14 mouse cellular contexts compared by ENCODE assay signal in the genomic region with DNA sequence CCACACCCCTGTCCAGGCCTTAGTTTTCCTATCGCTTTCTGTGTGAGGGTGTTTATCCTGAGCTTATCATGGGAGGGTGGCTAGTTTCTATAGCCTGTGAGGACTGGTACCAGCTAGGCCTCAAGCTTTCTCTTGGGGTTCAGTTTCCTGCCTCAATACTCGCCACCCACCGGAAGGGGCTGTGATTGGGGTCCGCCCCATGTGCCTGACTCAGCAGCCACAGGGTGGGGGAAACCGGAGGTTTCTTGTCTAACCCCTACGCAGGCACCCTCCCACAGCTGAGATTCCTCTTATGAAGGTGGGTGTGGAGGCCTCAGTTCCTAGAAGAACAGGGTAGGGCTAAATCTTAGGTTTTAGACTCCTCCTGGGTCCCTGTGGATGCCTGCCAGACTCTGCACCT. TPM values are rescaled to one million over a fixed set of nuclear protein-coding genes. Genes with fewer than 3 reads are reported as not detected.
DNase-seq lines count a peak whose midpoint lies in the region; ATAC-seq and TF ChIP-seq lines count a peak whose summit lies in the region.
"Had no signal": no experiment of that assay in that cellular context is flagged by ENCODE, and none has a peak within 500 bp of the region (broad histone marks: within the 10 kb centered on the region; RNA-seq: fewer than 3 reads in every experiment).

No protein-coding gene starts in this region.

- no peaks in the 10 kb centered on the region for H3K36me3 ChIP-seq in embryonic facial prominence, embryonic 15.5 days
- no peaks in the 10 kb centered on the region for H3K36me3 ChIP-seq in embryonic facial prominence, embryonic 10.5 days (replicated peaks)
- no peaks in the 10 kb centered on the region for H3K36me3 ChIP-seq in liver, embryonic 15.5 days (replicated peaks)
- no peaks in the 10 kb centered on the region for H3K36me3 ChIP-seq in liver, embryonic 12.5 days
- no peaks in the 10 kb centered on the region for H3K36me3 ChIP-seq in thymus, adult 2 months (ENCODE audit: control insufficient read depth, insufficient read depth, low read length)
- H3K36me3 ChIP-seq in forebrain, embryonic 15.5 days: no peaks in the 10 kb centered on the region
- H3K36me3 ChIP-seq: hindbrain, embryonic 12.5 days; neural tube, embryonic 12.5 days had no signal

- no peak overlapping the region for H3K4me2 ChIP-seq in embryonic facial prominence, embryonic 15.5 days (replicated peaks)
- 0 out of 2 replicates have a peak overlapping the region, but pooled peaks have one; percentile 6 for H3K4me2 ChIP-seq in liver, embryonic 15.5 days
- no peak overlapping the region for H3K4me2 ChIP-seq in liver, embryonic 12.5 days
- no peak overlapping the region for H3K4me2 ChIP-seq in forebrain, embryonic 15.5 days (replicated peaks)
- H3K4me2 ChIP-seq: hindbrain, embryonic 12.5 days; neural tube, embryonic 12.5 days had no signal

- no peaks in the 10 kb centered on the region for H3K27me3 ChIP-seq in embryonic facial prominence, embryonic 15.5 days
- H3K27me3 ChIP-seq in embryonic facial prominence, embryonic 10.5 days (replicated peaks; ENCODE audit: low read depth, poor library complexity, severe bottlenecking): no peaks in the 10 kb centered on the region
- H3K27me3 ChIP-seq in liver, embryonic 15.5 days: no peaks in the 10 kb centered on the region
- H3K27me3 ChIP-seq in liver, embryonic 12.5 days (replicated peaks): no peaks in the 10 kb centered on the region
- no peaks in the 10 kb centered on the region for H3K27me3 ChIP-seq in thymus, adult 2 months (ENCODE audit: control insufficient read depth, insufficient read depth, low read length)
- no peaks in the 10 kb centered on the region for H3K27me3 ChIP-seq in forebrain, embryonic 15.5 days
- H3K27me3 ChIP-seq: hindbrain, embryonic 12.5 days; neural tube, embryonic 12.5 days had no signal

- H3K9me3 ChIP-seq in embryonic facial prominence, embryonic 15.5 days (replicated peaks): no peaks in the 10 kb centered on the region
- no peaks in the 10 kb centered on the region for H3K9me3 ChIP-seq in embryonic facial prominence, embryonic 10.5 days
- no peaks in the 10 kb centered on the region for H3K9me3 ChIP-seq in liver, embryonic 15.5 days (replicated peaks)
- no peaks in the 10 kb centered on the region for H3K9me3 ChIP-seq in liver, embryonic 12.5 days (replicated peaks)
- H3K9me3 ChIP-seq in forebrain, embryonic 15.5 days: no peaks in the 10 kb centered on the region
- H3K9me3 ChIP-seq: hindbrain, embryonic 12.5 days; neural tube, embryonic 12.5 days had no signal

- H3K27ac ChIP-seq in embryonic facial prominence, embryonic 15.5 days (replicated peaks): peak overlapping the region; percentile 52; the same call in 1 of the 2 replicates
- H3K27ac ChIP-seq in embryonic facial prominence, embryonic 10.5 days (replicated peaks): no peak overlapping the region
- 0 out of 2 replicates have a peak overlapping the region, but pooled peaks have one; percentile 6 for H3K27ac ChIP-seq in liver, embryonic 15.5 days (replicated peaks)
- H3K27ac ChIP-seq in liver, embryonic 12.5 days: no peak overlapping the region; the same call in 1 of the 2 replicates
- H3K27ac ChIP-seq in thymus, adult 2 months (ENCODE audit: control insufficient read depth, insufficient read depth, low read length): no peak overlapping the region
- H3K27ac ChIP-seq in forebrain, embryonic 15.5 days (replicated peaks): no peak overlapping the region
- H3K27ac ChIP-seq: hindbrain, embryonic 12.5 days; kidney, postnatal 0 days; neural tube, embryonic 12.5 days had no signal

- no peak for DNase-seq in embryonic facial prominence, embryonic 10.5 days (ENCODE audit: low spot score)
- peak; percentile 86 for DNase-seq in induced T-regulatory cell, adult 2 months (ENCODE audit: low read depth)
- peak; percentile 63 for DNase-seq in thymus, adult 2 months
- no peak for DNase-seq in embryo, embryonic 10.5 days (ENCODE audit: low spot score)
- DNase-seq: adrenal gland, adult 8-10 months; cerebellum, adult 2 months; right cerebral cortex, adult 18-20 months had no signal

- TF ChIP-seq CTCF in thymus, adult 2 months (IDR thresholded peaks at IDR 0.05; ENCODE audit: borderline replicate concordance, control insufficient read depth, extremely low read depth, insufficient read depth, low read length, poor library complexity): no peak

- no peak for TF ChIP-seq POLR2A in thymus, adult 2 months (IDR thresholded peaks at IDR 0.05; ENCODE audit: control insufficient read depth, extremely low read depth, insufficient read depth, low read length, poor library complexity)

- ATAC-seq in embryonic facial prominence, embryonic 15.5 days (ENCODE audit: insufficient number of reproducible peaks, low FRiP score, low TSS enrichment, low read depth): no peak
- no peak for ATAC-seq in liver, embryonic 15.5 days (ENCODE audit: insufficient read depth)
- no peak for ATAC-seq in liver, embryonic 12.5 days
- ATAC-seq in forebrain, embryonic 15.5 days (replicated peaks): no peak

- peaks cover 83% of the 10 kb centered on the region for H3K4me1 ChIP-seq in embryonic facial prominence, embryonic 15.5 days
- peaks cover 69% of the 10 kb centered on the region for H3K4me1 ChIP-seq in embryonic facial prominence, embryonic 10.5 days
- H3K4me1 ChIP-seq in liver, embryonic 15.5 days (replicated peaks): peaks cover 70% of the 10 kb centered on the region
- H3K4me1 ChIP-seq in liver, embryonic 12.5 days: peaks cover 64% of the 10 kb centered on the region
- peaks cover 13% of the 10 kb centered on the region for H3K4me1 ChIP-seq in thymus, adult 2 months (replicated peaks; ENCODE audit: control insufficient read depth, insufficient read depth, low read length)
- peaks cover 5% of the 10 kb centered on the region for H3K4me1 ChIP-seq in forebrain, embryonic 15.5 days

- H3K4me3 ChIP-seq in embryonic facial prominence, embryonic 15.5 days (replicated peaks): no peak overlapping the region
- no peak overlapping the region for H3K4me3 ChIP-seq in embryonic facial prominence, embryonic 10.5 days
- H3K4me3 ChIP-seq in liver, embryonic 15.5 days (replicated peaks): no peak overlapping the region
- H3K4me3 ChIP-seq in liver, embryonic 12.5 days: no peak overlapping the region
- H3K4me3 ChIP-seq in thymus, adult 2 months (ENCODE audit: control insufficient read depth, insufficient read depth, low read length): no peak overlapping the region
- no peak overlapping the region for H3K4me3 ChIP-seq in forebrain, embryonic 15.5 days
- H3K4me3 ChIP-seq: hindbrain, embryonic 12.5 days; neural tube, embryonic 12.5 days had no signal

- 79% methylated on average over 6 of the region's 6 CpGs for WGBS in embryonic facial prominence, embryonic 15.5 days
- WGBS in embryonic facial prominence, embryonic 10.5 days: 90% methylated on average over 6 of the region's 6 CpGs
- 19% methylated on average over 6 of the region's 6 CpGs for WGBS in liver, embryonic 15.5 days (ENCODE audit: insufficient replicate concordance)
- WGBS in liver, embryonic 12.5 days (ENCODE audit: insufficient replicate concordance): 36% methylated on average over 6 of the region's 6 CpGs
- WGBS in thymus, adult 2 months: 19% methylated on average over 6 of the region's 6 CpGs
- WGBS in forebrain, embryonic 15.5 days: 95% methylated on average over 6 of the region's 6 CpGs

- no peak overlapping the region for H3K9ac ChIP-seq in embryonic facial prominence, embryonic 15.5 days
- H3K9ac ChIP-seq in liver, embryonic 15.5 days: no peak overlapping the region
- H3K9ac ChIP-seq in liver, embryonic 12.5 days: no peak overlapping the region
- no peak overlapping the region for H3K9ac ChIP-seq in forebrain, embryonic 15.5 days (replicated peaks)
- H3K9ac ChIP-seq: neural tube, embryonic 12.5 days had no signal

RNA-seq across cellular contexts. Expression of gene Rxra, which starts 17.4 kb away (rescaled TPM):
- 18.7 and 22.4 TPM in 2 replicates for polyA plus RNA-seq in embryonic facial prominence, embryonic 15.5 days (2015; fragmentation: Nextera tagmentation; extraction: Ambion mirVana)
- 8.8 and 9.3 TPM in 2 replicates for polyA plus RNA-seq in embryonic facial prominence, embryonic 10.5 days (2016; fragmentation: Nextera tagmentation; extraction: Ambion mirVana)
- polyA plus RNA-seq in liver, embryonic 15.5 days (2015; fragmentation: Nextera tagmentation; extraction: Ambion mirVana): 4.7 and 5.8 TPM in 2 replicates
- polyA plus RNA-seq in liver, embryonic 12.5 days (2016; fragmentation: Nextera tagmentation; extraction: Ambion mirVana): 3.9 and 4.2 TPM in 2 replicates
- 35.9 and 40.3 TPM in 2 replicates for polyA plus RNA-seq in thymus, adult 2 months (2012; rRNA removed)
- 3.2 TPM in 2 replicates for polyA plus RNA-seq in forebrain, embryonic 15.5 days (2015; fragmentation: Nextera tagmentation; extraction: Ambion mirVana)

Comparison
In these comparisons a context has a peak if more than half of its experiments do, and no peak if none do; other contexts are left out.
1. H3K27ac ChIP-seq: peak in embryonic facial prominence, embryonic 15.5 days (single experiment) and liver, embryonic 15.5 days (single experiment); none in embryonic facial prominence, embryonic 10.5 days (single experiment), liver, embryonic 12.5 days (single experiment), thymus, adult 2 months (single experiment) and forebrain, embryonic 15.5 days (single experiment).
2. DNase-seq: peak in induced T-regulatory cell, adult 2 months (single experiment) and thymus, adult 2 months (single experiment); none in embryonic facial prominence, embryonic 10.5 days (single experiment) and embryo, embryonic 10.5 days (single experiment).